Mouse (Mus musculus) gastrocnemius, adult 8-10 months (tissue): ENCODE measurements around the gene Ttc41. TPM values are rescaled to one million over a fixed set of nuclear protein-coding genes. Genes with fewer than 3 reads are reported as not detected.

Experiments
- DNase-seq, 2 experiments: peaks; one replicate each; pipeline ENCODE4 v3.0.0; 2022; ENCODE audit warnings: low spot score in 2 of 2
- total RNA-seq, 4 experiments: library from RNA; stranded (reverse); gene quantifications; 2 replicates each; pipeline ENCODE4 v1.2.4; 2022

Gene Ttc41
- total RNA-seq, 4 experiments from 2014 or later: 2.2 to 2.6 (median 2.3) TPM

GRCm38 (mm10) chr10:86755816-86756502 is 50.3 kb downstream of the Ttc41 start:
- DNase-seq: no peak

GRCm38 (mm10) chr10:86757724-86758123 is 52.1 kb downstream of the Ttc41 start:
- DNase-seq: no peak

GRCm38 (mm10) chr10:86758211-86758610 is 52.6 kb downstream of the Ttc41 start:
- no peak for DNase-seq

GRCm38 (mm10) chr10:86761236-86761635 is 55.6 kb downstream of the Ttc41 start:
- no peak for DNase-seq

- DNase-seq: no peak
Observed at GRCm38 (mm10) chr10:86761722-86762383, 56.2 kb downstream of the Ttc41 start.

GRCm38 (mm10) chr10:86762384-86762730 is 56.7 kb downstream of the Ttc41 start:
- DNase-seq: no peak

- DNase-seq: no peak
Observed at GRCm38 (mm10) chr10:86763672-86764071, 58.1 kb downstream of the Ttc41 start, which contains the start of gene Gm49358. Gm49358 (plus strand) TSS chr10:86763972.

GRCm38 (mm10) chr10:86765344-86765966 is 59.8 kb downstream of the Ttc41 start:
- no peak for DNase-seq

- DNase-seq: no peak
Observed at GRCm38 (mm10) chr10:86769216-86769615, 63.6 kb downstream of the Ttc41 start.

- no peak for DNase-seq
Observed at GRCm38 (mm10) chr10:86769797-86770196, 64.2 kb downstream of the Ttc41 start.

GRCm38 (mm10) chr10:86771701-86772100 is 66.1 kb downstream of the Ttc41 start:
- no peak for DNase-seq

GRCm38 (mm10) chr10:86772231-86772631 is 66.6 kb downstream of the Ttc41 start:
- no peak for DNase-seq

- DNase-seq: no peak
Observed at GRCm38 (mm10) chr10:86773360-86773759, 67.7 kb downstream of the Ttc41 start.

GRCm38 (mm10) chr10:86776281-86776680 is 70.7 kb downstream of the Ttc41 start:
- DNase-seq: no peak

GRCm38 (mm10) chr10:86777614-86778319 is 72.2 kb downstream of the Ttc41 start:
- DNase-seq: no peak

GRCm38 (mm10) chr10:86778398-86779116 is 72.9 kb downstream of the Ttc41 start, which contains the start of gene Nt5dc3:
Nt5dc3 (plus strand) TSS chr10:86779005.
- peak; percentile 98 to 99 for DNase-seq

- DNase-seq: no peak
Observed at GRCm38 (mm10) chr10:86779117-86779755, 73.6 kb downstream of the Ttc41 start.

- DNase-seq: no peak
Observed at GRCm38 (mm10) chr10:86779816-86780500, 74.3 kb downstream of the Ttc41 start.

GRCm38 (mm10) chr10:86781641-86782040 is 76.0 kb downstream of the Ttc41 start:
- no peak for DNase-seq

- DNase-seq: no peak
Observed at GRCm38 (mm10) chr10:86782656-86783055, 77.0 kb downstream of the Ttc41 start.
